ENCODE assay signal across 8 mouse cellular contexts in genomic region chr12:111794102-111794501, GRCm38 (mm10). TPM values are rescaled to one million over a fixed set of nuclear protein-coding genes. Genes with fewer than 3 reads are reported as not detected.
DNase-seq lines count a peak whose midpoint lies in the region; ATAC-seq and TF ChIP-seq lines count a peak whose summit lies in the region.

No protein-coding gene starts in this region.

- no peaks in the 10 kb centered on the region for H3K9me3 ChIP-seq in intestine, embryonic 14.5 days (ENCODE audit: control insufficient read depth, low read length)
- H3K9me3 ChIP-seq in liver, embryonic 16.5 days (replicated peaks; ENCODE audit: control insufficient read depth, low read length), result no peaks in the 10 kb centered on the region
- H3K9me3 ChIP-seq in hindbrain, embryonic 13.5 days, result no peaks in the 10 kb centered on the region
- H3K9me3 ChIP-seq in forebrain, embryonic 11.5 days (ENCODE audit: control insufficient read depth, low read length), result no peaks in the 10 kb centered on the region

- no peak overlapping the region for H3K9ac ChIP-seq in intestine, embryonic 14.5 days (ENCODE audit: low read length)
- H3K9ac ChIP-seq in liver, embryonic 16.5 days (ENCODE audit: low read depth, low read length), result no peak overlapping the region
- H3K9ac ChIP-seq in hindbrain, embryonic 13.5 days, result no peak overlapping the region
- no peak overlapping the region for H3K9ac ChIP-seq in forebrain, embryonic 11.5 days (ENCODE audit: low read length)

- peaks cover 95% of the 10 kb centered on the region for H3K36me3 ChIP-seq in intestine, embryonic 14.5 days (ENCODE audit: control insufficient read depth, insufficient read depth, low read length)
- H3K36me3 ChIP-seq in liver, embryonic 16.5 days (ENCODE audit: control insufficient read depth, insufficient read depth), result peaks cover 9% of the 10 kb centered on the region
- peaks cover 95% of the 10 kb centered on the region for H3K36me3 ChIP-seq in hindbrain, embryonic 13.5 days
- H3K36me3 ChIP-seq in forebrain, embryonic 11.5 days (ENCODE audit: control insufficient read depth, insufficient read depth, low read length), result peaks cover 7% of the 10 kb centered on the region; the same call in 1 of the 2 replicates

- no peaks in the 10 kb centered on the region for H3K4me1 ChIP-seq in intestine, embryonic 14.5 days (replicated peaks; ENCODE audit: control insufficient read depth, insufficient read depth, low read length)
- peaks cover 7% of the 10 kb centered on the region for H3K4me1 ChIP-seq in liver, embryonic 16.5 days (ENCODE audit: control insufficient read depth, low read depth, low read length)
- peaks cover 8% of the 10 kb centered on the region; the same call in 1 of the 2 replicates for H3K4me1 ChIP-seq in hindbrain, embryonic 13.5 days (replicated peaks)
- H3K4me1 ChIP-seq in forebrain, embryonic 11.5 days (replicated peaks; ENCODE audit: control insufficient read depth, insufficient read depth, low read length), result no peaks in the 10 kb centered on the region

- H3K4me2 ChIP-seq in intestine, embryonic 14.5 days (ENCODE audit: low read length), result no peak overlapping the region
- H3K4me2 ChIP-seq in liver, embryonic 16.5 days (ENCODE audit: low read depth, low read length), result no peak overlapping the region
- no peak overlapping the region for H3K4me2 ChIP-seq in hindbrain, embryonic 13.5 days
- H3K4me2 ChIP-seq in forebrain, embryonic 11.5 days (ENCODE audit: low read depth, low read length, severe bottlenecking), result no peak overlapping the region

- TF ChIP-seq CTCF in left cerebral cortex, adult 2 months (IDR thresholded peaks at IDR 0.05), result no peak

- ATAC-seq in intestine, embryonic 14.5 days (replicated peaks; ENCODE audit: low FRiP score, low TSS enrichment, low read depth), result 0 out of 2 replicates have a peak, but pooled peaks have one; percentile 41
- ATAC-seq in liver, embryonic 16.5 days (ENCODE audit: low read depth), result peak; percentile 22
- ATAC-seq in hindbrain, embryonic 13.5 days (ENCODE audit: low FRiP score), result no peak
- ATAC-seq in forebrain, embryonic 11.5 days (replicated peaks; ENCODE audit: low FRiP score), result no peak

- no peak overlapping the region for H3K4me3 ChIP-seq in left cerebral cortex, adult 2 months
- H3K4me3 ChIP-seq in intestine, embryonic 14.5 days (ENCODE audit: low read depth, low read length), result no peak overlapping the region
- H3K4me3 ChIP-seq in liver, embryonic 16.5 days (ENCODE audit: low read depth, low read length), result no peak overlapping the region
- H3K4me3 ChIP-seq in hindbrain, embryonic 13.5 days, result no peak overlapping the region
- no peak overlapping the region for H3K4me3 ChIP-seq in forebrain, embryonic 11.5 days (ENCODE audit: low read depth, low read length)

- H3K27ac ChIP-seq in left cerebral cortex, adult 2 months, result peak overlapping the region; percentile 66
- H3K27ac ChIP-seq in intestine, embryonic 14.5 days (ENCODE audit: low read depth), result no peak overlapping the region
- no peak overlapping the region for H3K27ac ChIP-seq in liver, embryonic 16.5 days (ENCODE audit: low read length)
- no peak overlapping the region for H3K27ac ChIP-seq in hindbrain, embryonic 13.5 days
- H3K27ac ChIP-seq in forebrain, embryonic 11.5 days (ENCODE audit: low read depth, low read length), result no peak overlapping the region

- H3K27me3 ChIP-seq in intestine, embryonic 14.5 days (replicated peaks; ENCODE audit: control insufficient read depth, insufficient read depth, low read length), result no peaks in the 10 kb centered on the region
- H3K27me3 ChIP-seq in liver, embryonic 16.5 days (ENCODE audit: control insufficient read depth, insufficient read depth, low read depth, low read length), result no peaks in the 10 kb centered on the region
- H3K27me3 ChIP-seq in hindbrain, embryonic 13.5 days, result no peaks in the 10 kb centered on the region
- H3K27me3 ChIP-seq in forebrain, embryonic 11.5 days (ENCODE audit: control insufficient read depth, insufficient read depth, low read length), result no peaks in the 10 kb centered on the region

- intact Hi-C loops in left cerebral cortex, adult 2 months (cut with DNase I), result no loop called here
- intact Hi-C loops in left cerebral cortex, postnatal 14 days (cut with DNase I), result no loop called here

- 72% methylated on average over 20 of the region's 22 CpGs for WGBS in intestine, embryonic 14.5 days
- WGBS in liver, embryonic 16.5 days (ENCODE audit: insufficient replicate concordance), result 44% methylated on average over 22 of the region's 22 CpGs
- WGBS in hindbrain, embryonic 13.5 days, result 69% methylated on average over 22 of the region's 22 CpGs
- 92% methylated on average over 22 of the region's 22 CpGs for WGBS in forebrain, embryonic 11.5 days

- DNase-seq in left cerebral cortex, adult 2 months (ENCODE audit: extremely low spot score in 1 of 2, low spot score in 2 of 2), result peak in 1 of 2 experiments; percentile 47
- DNase-seq in left cerebral cortex, postnatal 14 days (ENCODE audit: low spot score in 2 of 2), result no peak
- DNase-seq in cerebellum, postnatal 14 days, result peak; percentile 41 to 58
- DNase-seq in intestine, embryonic 14.5 days (ENCODE audit: low spot score), result no peak
- DNase-seq in forebrain, embryonic 11.5 days (ENCODE audit: low spot score), result no peak
- no peak for DNase-seq in testis, postnatal 14 days (ENCODE audit: low spot score)

RNA-seq across cellular contexts. Expression of gene Xrcc3, which starts 19.6 kb away (rescaled TPM):
- 1 to 10 TPM; 3.1 to 3.4 TPM for total RNA-seq in left cerebral cortex, adult 2 months (2021)
- total RNA-seq in left cerebral cortex, postnatal 14 days (2021), result 1 to 10 TPM; 3.7 to 4.7 TPM
- polyA plus RNA-seq in intestine, embryonic 14.5 days (2014; fragmentation: Nextera tagmentation; extraction: Ambion mirVana), result 14.6 and 16.3 TPM in 2 replicates
- polyA plus RNA-seq in liver, embryonic 16.5 days (2015; fragmentation: Nextera tagmentation; extraction: Ambion mirVana), result 3.5 and 5.0 TPM in 2 replicates
- 3.1 and 3.6 TPM in 2 replicates for polyA plus RNA-seq in hindbrain, embryonic 13.5 days (2015; fragmentation: Nextera tagmentation; extraction: Ambion mirVana)
- 19.6 and 20.1 TPM in 2 replicates for polyA plus RNA-seq in forebrain, embryonic 11.5 days (2014; fragmentation: Nextera tagmentation; extraction: Ambion mirVana)

RNA-seq across cellular contexts. Expression of gene Zfyve21, which starts 19.9 kb away (rescaled TPM):
- 10 to 100 TPM; 20.5 to 21.0 TPM for total RNA-seq in left cerebral cortex, adult 2 months (2021)
- 10 to 100 TPM; 19.8 TPM for total RNA-seq in left cerebral cortex, postnatal 14 days (2021)
- polyA plus RNA-seq in intestine, embryonic 14.5 days (2014; fragmentation: Nextera tagmentation; extraction: Ambion mirVana), result 160 and 164 TPM in 2 replicates
- 70.7 and 76.8 TPM in 2 replicates for polyA plus RNA-seq in liver, embryonic 16.5 days (2015; fragmentation: Nextera tagmentation; extraction: Ambion mirVana)
- 38.4 and 42.9 TPM in 2 replicates for polyA plus RNA-seq in hindbrain, embryonic 13.5 days (2015; fragmentation: Nextera tagmentation; extraction: Ambion mirVana)
- polyA plus RNA-seq in forebrain, embryonic 11.5 days (2014; fragmentation: Nextera tagmentation; extraction: Ambion mirVana), result 66.5 and 68.4 TPM in 2 replicates

RNA-seq across cellular contexts. Expression of gene Klc1, which starts 35.5 kb away (rescaled TPM):
- total RNA-seq in left cerebral cortex, adult 2 months (2021), result 100 to 1,000 TPM; 746 to 823 TPM
- total RNA-seq in left cerebral cortex, postnatal 14 days (2021), result 100 to 1,000 TPM; 856 to 890 TPM
- 109 and 121 TPM in 2 replicates for polyA plus RNA-seq in intestine, embryonic 14.5 days (2014; fragmentation: Nextera tagmentation; extraction: Ambion mirVana)
- polyA plus RNA-seq in liver, embryonic 16.5 days (2015; fragmentation: Nextera tagmentation; extraction: Ambion mirVana), result 14.5 and 14.6 TPM in 2 replicates
- polyA plus RNA-seq in hindbrain, embryonic 13.5 days (2015; fragmentation: Nextera tagmentation; extraction: Ambion mirVana), result 571 and 589 TPM in 2 replicates
- 226 and 247 TPM in 2 replicates for polyA plus RNA-seq in forebrain, embryonic 11.5 days (2014; fragmentation: Nextera tagmentation; extraction: Ambion mirVana)

Comparison
In these comparisons a context has a peak if more than half of its experiments do, and no peak if none do; other contexts are left out.
1. DNase-seq: peak in cerebellum, postnatal 14 days (2 of 2); none in left cerebral cortex, postnatal 14 days (0 of 2), intestine, embryonic 14.5 days (single experiment), forebrain, embryonic 11.5 days (single experiment) and testis, postnatal 14 days (single experiment).
2. ATAC-seq: peak in intestine, embryonic 14.5 days (single experiment) and liver, embryonic 16.5 days (single experiment); none in hindbrain, embryonic 13.5 days (single experiment) and forebrain, embryonic 11.5 days (single experiment).